Mouse (Mus musculus): ENCODE results near the gene Mink1. TPM values are rescaled to one million over a fixed set of nuclear protein-coding genes. Genes with fewer than 3 reads are reported as not detected.
A peak's percentile ranks its signal among the peaks of the same experiment; 100 is the strongest.

The Mink1 gene
- total and polyA plus RNA-seq, 2 experiments from 2014 or later: 5.0 to 20.4 TPM

DNA sequence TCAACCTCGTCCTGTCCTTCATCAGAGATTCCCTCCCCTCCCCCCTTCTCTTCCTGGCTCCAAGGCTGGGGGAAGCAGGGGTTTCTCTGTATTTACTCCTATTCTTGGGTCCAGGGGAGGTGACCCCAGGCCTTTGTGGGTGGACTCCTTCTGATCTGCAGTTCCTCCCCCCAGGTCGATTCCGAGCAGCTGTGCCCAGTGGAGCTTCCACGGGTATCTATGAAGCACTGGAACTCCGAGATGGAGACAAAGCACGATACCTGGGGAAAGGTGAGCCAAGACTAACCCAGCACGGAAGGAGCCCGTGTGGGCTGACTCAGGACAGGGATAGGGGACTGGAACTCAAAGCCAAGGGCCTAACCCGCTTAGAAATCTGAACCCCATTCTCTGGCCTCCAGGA is 95.3 kb downstream of the Mink1 start:
- Histone ChIP-seq H3K4me1 (ENCODE audit: control insufficient read depth, insufficient read depth) (peaks cover 43% of the 10 kb centered on the region), H3K4me3 (ENCODE audit: low read depth, low read length) (peak overlapping the region; percentile 96)

DNA sequence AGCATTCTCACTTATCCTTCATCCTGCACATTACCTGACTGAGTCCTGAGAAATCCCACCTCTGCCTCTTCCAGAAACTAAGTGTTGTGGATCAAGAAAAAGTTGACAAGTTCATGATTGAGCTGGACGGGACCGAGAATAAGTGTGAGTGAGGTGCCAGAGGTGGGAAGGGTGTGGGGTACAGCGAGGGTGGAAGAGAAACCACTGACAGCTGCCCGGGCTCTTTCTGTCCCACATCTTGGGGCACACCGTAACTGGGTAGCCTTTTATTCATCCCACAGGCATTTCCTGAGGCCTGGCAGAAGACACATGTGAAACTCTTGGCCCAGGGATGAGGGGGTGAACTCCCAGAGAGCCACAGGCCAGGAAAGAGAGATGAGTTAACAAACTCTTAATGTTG is 95.8 kb downstream of the Mink1 start:
- peak overlapping the region; percentile 96 for H3K4me3 ChIP-seq (ENCODE audit: low read depth, low read length)
- 52% methylated on average over 5 of the region's 5 CpGs for WGBS
- no peak for TF ChIP-seq CTCF (IDR thresholded peaks at IDR 0.05; ENCODE audit: low read depth)
- no peak for TF ChIP-seq EP300 (IDR thresholded peaks at IDR 0.05; ENCODE audit: low read depth)
- H3K4me1 ChIP-seq (ENCODE audit: control insufficient read depth, insufficient read depth): peaks cover 41% of the 10 kb centered on the region
- H3K27ac ChIP-seq (ENCODE audit: low read depth): peak overlapping the region; percentile 100
- peak overlapping the region; percentile 99 for H3K9ac ChIP-seq (replicated peaks; ENCODE audit: low read depth, low read length)
- H3K9me3 ChIP-seq (replicated peaks; ENCODE audit: control insufficient read depth, low read length): no peaks in the 10 kb centered on the region
- DNase-seq (ENCODE audit: low spot score) (no peak), ATAC-seq (ENCODE audit: insufficient read depth, low read depth) (no peak)
- H3K4me2 ChIP-seq (ENCODE audit: low read depth, low read length): peak overlapping the region; percentile 75
- H3K27me3 ChIP-seq (ENCODE audit: control insufficient read depth, insufficient read depth, low read length): no peaks in the 10 kb centered on the region
- peaks cover 39% of the 10 kb centered on the region for H3K36me3 ChIP-seq (replicated peaks; ENCODE audit: control insufficient read depth, insufficient read depth, low read length)

More for the DNA sequence above, 95.3 kb downstream of the Mink1 start:
- TF ChIP-seq EP300 (IDR thresholded peaks at IDR 0.05; ENCODE audit: low read depth) (no peak), CTCF (IDR thresholded peaks at IDR 0.05; ENCODE audit: low read depth) (no peak)
- Histone ChIP-seq H3K27me3 (ENCODE audit: control insufficient read depth, insufficient read depth, low read length) (no peaks in the 10 kb centered on the region), H3K9ac (replicated peaks; ENCODE audit: low read depth, low read length) (peak overlapping the region; percentile 99), H3K4me2 (ENCODE audit: low read depth, low read length) (peak overlapping the region; percentile 75), H3K27ac (ENCODE audit: low read depth) (peak overlapping the region; percentile 100), H3K9me3 (replicated peaks; ENCODE audit: control insufficient read depth, low read length) (no peaks in the 10 kb centered on the region), H3K36me3 (replicated peaks; ENCODE audit: control insufficient read depth, insufficient read depth, low read length) (peaks cover 35% of the 10 kb centered on the region)
- no peak for DNase-seq (ENCODE audit: low spot score)
- 41% methylated on average over 9 of the region's 9 CpGs for WGBS
- no peak for ATAC-seq (ENCODE audit: insufficient read depth, low read depth)

DNA sequence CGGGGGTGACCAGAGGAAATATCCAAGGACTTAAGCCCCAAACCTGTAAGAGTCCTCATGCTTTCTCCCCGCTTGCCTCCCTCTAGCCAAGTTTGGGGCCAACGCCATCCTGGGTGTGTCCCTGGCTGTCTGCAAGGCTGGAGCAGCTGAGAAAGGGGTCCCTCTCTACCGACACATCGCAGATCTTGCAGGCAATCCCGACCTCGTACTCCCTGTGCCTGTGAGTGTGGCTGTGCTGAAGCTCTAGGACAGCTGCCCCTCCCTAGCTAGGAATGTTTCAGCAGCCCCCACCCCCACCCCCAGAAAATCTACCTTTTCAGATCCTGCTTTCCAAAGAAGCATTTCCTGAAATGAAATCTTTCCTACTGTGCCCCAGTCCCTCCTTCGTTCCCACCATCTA is 96.3 kb downstream of the Mink1 start:
- no peak for ATAC-seq (ENCODE audit: insufficient read depth, low read depth)
- Histone ChIP-seq H3K27ac (ENCODE audit: low read depth) (no peak overlapping the region), H3K36me3 (replicated peaks; ENCODE audit: control insufficient read depth, insufficient read depth, low read length) (peaks cover 44% of the 10 kb centered on the region), H3K9me3 (replicated peaks; ENCODE audit: control insufficient read depth, low read length) (no peaks in the 10 kb centered on the region), H3K4me2 (ENCODE audit: low read depth, low read length) (peak overlapping the region; percentile 75), H3K27me3 (ENCODE audit: control insufficient read depth, insufficient read depth, low read length) (no peaks in the 10 kb centered on the region), H3K4me3 (ENCODE audit: low read depth, low read length) (peak overlapping the region; percentile 96), H3K9ac (replicated peaks; ENCODE audit: low read depth, low read length) (peak overlapping the region; percentile 1; the same call in 1 of the 2 replicates), H3K4me1 (ENCODE audit: control insufficient read depth, insufficient read depth) (peaks cover 41% of the 10 kb centered on the region)
- TF ChIP-seq EP300 (IDR thresholded peaks at IDR 0.05; ENCODE audit: low read depth) (no peak), CTCF (IDR thresholded peaks at IDR 0.05; ENCODE audit: low read depth) (no peak)
- no peak for DNase-seq (ENCODE audit: low spot score)
- WGBS: 58% methylated on average over 8 of the region's 8 CpGs

DNA sequence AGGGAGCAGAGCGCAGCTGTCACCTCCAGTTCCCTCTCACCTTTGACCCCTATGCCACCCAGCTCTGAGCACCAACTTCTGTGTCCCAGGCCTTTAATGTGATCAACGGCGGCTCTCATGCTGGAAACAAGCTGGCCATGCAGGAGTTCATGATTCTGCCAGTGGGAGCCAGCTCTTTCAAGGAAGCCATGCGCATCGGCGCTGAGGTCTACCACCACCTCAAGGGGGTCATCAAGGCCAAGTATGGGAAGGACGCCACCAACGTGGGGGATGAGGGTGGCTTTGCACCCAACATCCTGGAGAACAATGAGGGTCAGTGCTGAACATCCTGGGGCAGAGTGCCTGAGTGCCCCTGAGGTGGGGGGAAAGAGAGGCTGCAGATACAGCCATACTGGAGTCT is 97.9 kb downstream of the Mink1 start:
- 77% methylated on average over 8 of the region's 8 CpGs for WGBS
- Histone ChIP-seq H3K4me3 (ENCODE audit: low read depth, low read length) (no peak overlapping the region), H3K4me2 (ENCODE audit: low read depth, low read length) (0 out of 2 replicates have a peak overlapping the region, but pooled peaks have one; percentile 9), H3K4me1 (ENCODE audit: control insufficient read depth, insufficient read depth) (peaks cover 44% of the 10 kb centered on the region), H3K9me3 (replicated peaks; ENCODE audit: control insufficient read depth, low read length) (no peaks in the 10 kb centered on the region), H3K36me3 (replicated peaks; ENCODE audit: control insufficient read depth, insufficient read depth, low read length) (peaks cover 60% of the 10 kb centered on the region), H3K9ac (replicated peaks; ENCODE audit: low read depth, low read length) (no peak overlapping the region), H3K27me3 (ENCODE audit: control insufficient read depth, insufficient read depth, low read length) (no peaks in the 10 kb centered on the region), H3K27ac (ENCODE audit: low read depth) (peak overlapping the region; percentile 30; the same call in 1 of the 2 replicates)
- TF ChIP-seq CTCF (IDR thresholded peaks at IDR 0.05; ENCODE audit: low read depth): no peak
- no peak for TF ChIP-seq EP300 (IDR thresholded peaks at IDR 0.05; ENCODE audit: low read depth)
- DNase-seq (ENCODE audit: low spot score) (no peak), ATAC-seq (ENCODE audit: insufficient read depth, low read depth) (no peak)

DNA sequence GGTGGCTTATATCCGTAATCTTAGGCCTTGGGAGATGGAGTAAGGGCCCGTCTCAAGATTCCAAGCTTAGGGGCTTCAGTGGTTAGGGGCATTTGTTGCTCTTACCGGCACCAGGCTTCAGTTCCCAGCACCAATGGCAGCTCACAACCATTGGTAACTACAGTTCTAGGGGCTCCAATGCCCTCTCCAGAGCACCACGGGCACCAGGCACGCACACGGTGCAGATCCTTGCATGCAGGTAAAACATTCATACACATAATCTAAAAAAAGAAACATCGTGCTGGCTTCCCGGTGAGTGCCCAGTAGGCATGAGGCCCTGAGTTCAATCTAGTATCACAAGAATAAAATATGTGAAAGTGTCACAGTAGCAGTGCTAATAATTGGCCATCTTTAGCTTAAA is 100.4 kb downstream of the Mink1 start:
- H3K27me3 ChIP-seq (ENCODE audit: control insufficient read depth, insufficient read depth, low read length): no peaks in the 10 kb centered on the region
- H3K4me3 ChIP-seq (ENCODE audit: low read depth, low read length): no peak overlapping the region
- DNase-seq (ENCODE audit: low spot score) (no peak), ATAC-seq (ENCODE audit: insufficient read depth, low read depth) (no peak)
- H3K9ac ChIP-seq (replicated peaks; ENCODE audit: low read depth, low read length): no peak overlapping the region
- H3K36me3 ChIP-seq (replicated peaks; ENCODE audit: control insufficient read depth, insufficient read depth, low read length): peaks cover 68% of the 10 kb centered on the region
- H3K4me2 ChIP-seq (ENCODE audit: low read depth, low read length): no peak overlapping the region
- no peaks in the 10 kb centered on the region for H3K9me3 ChIP-seq (replicated peaks; ENCODE audit: control insufficient read depth, low read length)
- TF ChIP-seq CTCF (IDR thresholded peaks at IDR 0.05; ENCODE audit: low read depth) (no peak), EP300 (IDR thresholded peaks at IDR 0.05; ENCODE audit: low read depth) (no peak)
- peak overlapping the region; percentile 70 for H3K27ac ChIP-seq (ENCODE audit: low read depth)
- 59% methylated on average over 8 of the region's 8 CpGs for WGBS
- H3K4me1 ChIP-seq (ENCODE audit: control insufficient read depth, insufficient read depth): peaks cover 34% of the 10 kb centered on the region

DNA sequence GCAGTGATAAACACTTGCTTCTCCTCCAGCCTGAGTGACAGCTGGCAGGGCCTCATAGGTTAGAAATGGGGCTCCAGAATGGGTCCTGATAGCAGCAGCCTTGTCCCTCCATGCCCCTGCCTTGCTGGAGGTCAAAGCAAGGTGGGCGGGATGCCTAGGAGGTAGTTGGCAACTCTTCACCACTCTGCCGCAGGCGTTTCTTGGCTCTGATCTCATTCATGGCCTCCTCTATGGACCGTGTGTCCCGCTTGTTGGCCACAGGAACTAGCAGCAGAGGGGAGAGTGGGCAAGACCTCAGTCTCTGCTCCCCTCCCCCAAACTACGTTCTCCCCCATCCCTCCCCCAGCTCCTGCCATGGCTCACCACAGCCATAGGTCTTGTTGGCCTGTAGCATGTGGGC is 101.3 kb downstream of the Mink1 start:
- Histone ChIP-seq H3K27ac (ENCODE audit: low read depth) (peak overlapping the region; percentile 70), H3K9me3 (replicated peaks; ENCODE audit: control insufficient read depth, low read length) (no peaks in the 10 kb centered on the region), H3K4me3 (ENCODE audit: low read depth, low read length) (no peak overlapping the region), H3K4me2 (ENCODE audit: low read depth, low read length) (no peak overlapping the region), H3K27me3 (ENCODE audit: control insufficient read depth, insufficient read depth, low read length) (no peaks in the 10 kb centered on the region), H3K4me1 (ENCODE audit: control insufficient read depth, insufficient read depth) (peaks cover 30% of the 10 kb centered on the region), H3K36me3 (replicated peaks; ENCODE audit: control insufficient read depth, insufficient read depth, low read length) (peaks cover 68% of the 10 kb centered on the region), H3K9ac (replicated peaks; ENCODE audit: low read depth, low read length) (no peak overlapping the region)
- TF ChIP-seq CTCF (IDR thresholded peaks at IDR 0.05; ENCODE audit: low read depth): no peak
- peak; percentile 53; the same call in 1 of the 2 replicates for TF ChIP-seq EP300 (IDR thresholded peaks at IDR 0.05; ENCODE audit: low read depth)
- DNase-seq (ENCODE audit: low spot score): peak; percentile 59
- ATAC-seq (ENCODE audit: insufficient read depth, low read depth): peak; percentile 21; the same call in 1 of the 2 replicates
- WGBS: 40% methylated on average over 6 of the region's 6 CpGs

Other genes with a start within 250 kb of the Mink1 start
- not detected in 2 replicates for gene Alox12e, start 240.3 kb upstream of the Mink1 start, total RNA-seq (2014; rRNA removed; ENCODE audit: low replicate concordance)
- 0.05 TPM in 1 of 2 replicates, not detected in the other for gene Alox12e, start 240.3 kb upstream of the Mink1 start, polyA plus RNA-seq (2015; fragmentation: Nextera tagmentation; extraction: Ambion mirVana)
- gene Alox15, start 210.8 kb upstream of the Mink1 start, total RNA-seq (2014; rRNA removed; ENCODE audit: low replicate concordance): 0.23 TPM in 1 of 2 replicates, not detected in the other
- gene Alox15, start 210.8 kb upstream of the Mink1 start, polyA plus RNA-seq (2015; fragmentation: Nextera tagmentation; extraction: Ambion mirVana): 0.11 and 0.22 TPM in 2 replicates
- 15.1 and 15.9 TPM in 2 replicates for gene Pelp1, start 152.8 kb upstream of the Mink1 start, total RNA-seq (2014; rRNA removed; ENCODE audit: low replicate concordance)
- gene Pelp1, start 152.8 kb upstream of the Mink1 start, polyA plus RNA-seq (2015; fragmentation: Nextera tagmentation; extraction: Ambion mirVana): 10.9 and 11.0 TPM in 2 replicates
- gene Arrb2, start 130.2 kb upstream of the Mink1 start, total RNA-seq (2014; rRNA removed; ENCODE audit: low replicate concordance): 9.5 and 27.5 TPM in 2 replicates
- gene Arrb2, start 130.2 kb upstream of the Mink1 start, polyA plus RNA-seq (2015; fragmentation: Nextera tagmentation; extraction: Ambion mirVana): 4.8 and 6.0 TPM in 2 replicates
- gene Med11, start 111.0 kb upstream of the Mink1 start, total RNA-seq (2014; rRNA removed; ENCODE audit: low replicate concordance): 9.0 and 28.3 TPM in 2 replicates
- 13.7 and 15.9 TPM in 2 replicates for gene Med11, start 111.0 kb upstream of the Mink1 start, polyA plus RNA-seq (2015; fragmentation: Nextera tagmentation; extraction: Ambion mirVana)
- gene Zmynd15, start 103.4 kb upstream of the Mink1 start, total RNA-seq (2014; rRNA removed; ENCODE audit: low replicate concordance): 0.04 and 5.0 TPM in 2 replicates
- 1.3 TPM in 2 replicates for gene Zmynd15, start 103.4 kb upstream of the Mink1 start, polyA plus RNA-seq (2015; fragmentation: Nextera tagmentation; extraction: Ambion mirVana)
- gene Cxcl16, start 102.9 kb upstream of the Mink1 start, total RNA-seq (2014; rRNA removed; ENCODE audit: low replicate concordance): 5.9 and 12.8 TPM in 2 replicates
- gene Cxcl16, start 102.9 kb upstream of the Mink1 start, polyA plus RNA-seq (2015; fragmentation: Nextera tagmentation; extraction: Ambion mirVana): 9.8 and 11.3 TPM in 2 replicates
- gene Tm4sf5, start 57.6 kb upstream of the Mink1 start, total RNA-seq (2014; rRNA removed; ENCODE audit: low replicate concordance): 0.34 and 8.6 TPM in 2 replicates
- gene Tm4sf5, start 57.6 kb upstream of the Mink1 start, polyA plus RNA-seq (2015; fragmentation: Nextera tagmentation; extraction: Ambion mirVana): 7.6 and 7.8 TPM in 2 replicates
- not detected in 2 replicates for gene Vmo1, start 48.3 kb upstream of the Mink1 start, total RNA-seq (2014; rRNA removed; ENCODE audit: low replicate concordance)
- 0.18 and 0.55 TPM in 2 replicates for gene Vmo1, start 48.3 kb upstream of the Mink1 start, polyA plus RNA-seq (2015; fragmentation: Nextera tagmentation; extraction: Ambion mirVana)
- gene Gltpd2, start 43.7 kb upstream of the Mink1 start, total RNA-seq (2014; rRNA removed; ENCODE audit: low replicate concordance): not detected in 2 replicates
- gene Gltpd2, start 43.7 kb upstream of the Mink1 start, polyA plus RNA-seq (2015; fragmentation: Nextera tagmentation; extraction: Ambion mirVana): 0.34 TPM in 1 of 2 replicates, not detected in the other
- 474 and 521 TPM in 2 replicates for gene Psmb6, start 37.5 kb upstream of the Mink1 start, total RNA-seq (2014; rRNA removed; ENCODE audit: low replicate concordance)
- gene Psmb6, start 37.5 kb upstream of the Mink1 start, polyA plus RNA-seq (2015; fragmentation: Nextera tagmentation; extraction: Ambion mirVana): 640 and 644 TPM in 2 replicates
- not detected in 2 replicates for gene Gm40193, start 29.9 kb upstream of the Mink1 start, total RNA-seq (2014; rRNA removed; ENCODE audit: low replicate concordance)
- not detected in 2 replicates for gene Gm40193, start 29.9 kb upstream of the Mink1 start, polyA plus RNA-seq (2015; fragmentation: Nextera tagmentation; extraction: Ambion mirVana)
- 14.5 and 18.5 TPM in 2 replicates for gene Pld2, start 22.8 kb upstream of the Mink1 start, total RNA-seq (2014; rRNA removed; ENCODE audit: low replicate concordance)
- 5.4 and 6.8 TPM in 2 replicates for gene Pld2, start 22.8 kb upstream of the Mink1 start, polyA plus RNA-seq (2015; fragmentation: Nextera tagmentation; extraction: Ambion mirVana)
- not detected in 2 replicates for gene 4930544D05Rik, start 53.0 kb downstream of the Mink1 start, total RNA-seq (2014; rRNA removed; ENCODE audit: low replicate concordance)
- not detected in 2 replicates for gene 4930544D05Rik, start 53.0 kb downstream of the Mink1 start, polyA plus RNA-seq (2015; fragmentation: Nextera tagmentation; extraction: Ambion mirVana)
- gene Chrne, start 56.3 kb downstream of the Mink1 start, total RNA-seq (2014; rRNA removed; ENCODE audit: low replicate concordance): not detected in 2 replicates
- gene Chrne, start 56.3 kb downstream of the Mink1 start, polyA plus RNA-seq (2015; fragmentation: Nextera tagmentation; extraction: Ambion mirVana): not detected in 2 replicates
- 0.08 TPM in 1 of 2 replicates, not detected in the other for gene Gp1ba, start 76.2 kb downstream of the Mink1 start, total RNA-seq (2014; rRNA removed; ENCODE audit: low replicate concordance)
- gene Gp1ba, start 76.2 kb downstream of the Mink1 start, polyA plus RNA-seq (2015; fragmentation: Nextera tagmentation; extraction: Ambion mirVana): 0.26 and 0.27 TPM in 2 replicates
- 48.3 and 66.3 TPM in 2 replicates for gene Rnf167, start 84.4 kb downstream of the Mink1 start, total RNA-seq (2014; rRNA removed; ENCODE audit: low replicate concordance)
- 61.8 and 62.5 TPM in 2 replicates for gene Rnf167, start 84.4 kb downstream of the Mink1 start, polyA plus RNA-seq (2015; fragmentation: Nextera tagmentation; extraction: Ambion mirVana)
- 530 and 532 TPM in 2 replicates for gene Slc25a11, start 84.6 kb downstream of the Mink1 start, total RNA-seq (2014; rRNA removed; ENCODE audit: low replicate concordance)
- gene Slc25a11, start 84.6 kb downstream of the Mink1 start, polyA plus RNA-seq (2015; fragmentation: Nextera tagmentation; extraction: Ambion mirVana): 446 and 451 TPM in 2 replicates
- gene Pfn1, start 91.8 kb downstream of the Mink1 start, total RNA-seq (2014; rRNA removed; ENCODE audit: low replicate concordance): 924 and 959 TPM in 2 replicates
- gene Pfn1, start 91.8 kb downstream of the Mink1 start, polyA plus RNA-seq (2015; fragmentation: Nextera tagmentation; extraction: Ambion mirVana): 903 and 932 TPM in 2 replicates
- 1,315 and 1,376 TPM in 2 replicates for gene Eno3, start 94.3 kb downstream of the Mink1 start, total RNA-seq (2014; rRNA removed; ENCODE audit: low replicate concordance)
- gene Eno3, start 94.3 kb downstream of the Mink1 start, polyA plus RNA-seq (2015; fragmentation: Nextera tagmentation; extraction: Ambion mirVana): 1,204 and 1,224 TPM in 2 replicates
- 42.0 and 53.9 TPM in 2 replicates for gene Spag7, start 106.5 kb downstream of the Mink1 start, total RNA-seq (2014; rRNA removed; ENCODE audit: low replicate concordance)
- gene Spag7, start 106.5 kb downstream of the Mink1 start, polyA plus RNA-seq (2015; fragmentation: Nextera tagmentation; extraction: Ambion mirVana): 154 and 175 TPM in 2 replicates
- gene Camta2, start 125.2 kb downstream of the Mink1 start, total RNA-seq (2014; rRNA removed; ENCODE audit: low replicate concordance): 8.7 and 9.5 TPM in 2 replicates
- gene Camta2, start 125.2 kb downstream of the Mink1 start, polyA plus RNA-seq (2015; fragmentation: Nextera tagmentation; extraction: Ambion mirVana): 10.5 and 10.7 TPM in 2 replicates
- 0.23 and 1.9 TPM in 2 replicates for gene Inca1, start 137.3 kb downstream of the Mink1 start, total RNA-seq (2014; rRNA removed; ENCODE audit: low replicate concordance)
- 3.9 and 4.0 TPM in 2 replicates for gene Inca1, start 137.3 kb downstream of the Mink1 start, polyA plus RNA-seq (2015; fragmentation: Nextera tagmentation; extraction: Ambion mirVana)
- gene Kif1c, start 137.7 kb downstream of the Mink1 start, total RNA-seq (2014; rRNA removed; ENCODE audit: low replicate concordance): 92.9 and 110 TPM in 2 replicates
- 6.3 and 6.4 TPM in 2 replicates for gene Kif1c, start 137.7 kb downstream of the Mink1 start, polyA plus RNA-seq (2015; fragmentation: Nextera tagmentation; extraction: Ambion mirVana)
- gene Zfp3, start 201.3 kb downstream of the Mink1 start, total RNA-seq (2014; rRNA removed; ENCODE audit: low replicate concordance): 4.2 and 4.9 TPM in 2 replicates
- gene Zfp3, start 201.3 kb downstream of the Mink1 start, polyA plus RNA-seq (2015; fragmentation: Nextera tagmentation; extraction: Ambion mirVana): 9.6 and 10.8 TPM in 2 replicates
- not detected in 2 replicates for gene Scimp, start 249.7 kb downstream of the Mink1 start, total RNA-seq (2014; rRNA removed; ENCODE audit: low replicate concordance)
- gene Scimp, start 249.7 kb downstream of the Mink1 start, polyA plus RNA-seq (2015; fragmentation: Nextera tagmentation; extraction: Ambion mirVana): 0.38 and 0.49 TPM in 2 replicates

Data from heart, postnatal 0 days (tissue).